Mouse (Mus musculus): ENCODE measurements at regions not wholly inside any gene's neighbourhood (a gene's known extent, or its start where the extent isn't known, plus 50 kb on each side); places are given as distances from the start of the nearest gene placed in this dataset.

GRCm38 (mm10) chr4:55288456-55288855 is 61.4 kb upstream of the Rad23b start:
- 72% methylated on average over 6 of the region's 6 CpGs for WGBS
- no peak for ATAC-seq (ENCODE audit: insufficient number of reproducible peaks, insufficient read depth, low FRiP score, low TSS enrichment)
- no peaks in the 10 kb centered on the region for H3K27me3 ChIP-seq

GRCm38 (mm10) chr4:55292277-55292676 is 57.6 kb upstream of the Rad23b start:
- Histone ChIP-seq H3K4me2 (replicated peaks) (no peak overlapping the region), H3K9ac (no peak overlapping the region), H3K4me3 (no peak overlapping the region), H3K4me1 (0 out of 2 replicates have a peak, but pooled peaks cover 8% of the 10 kb centered on the region), H3K27me3 (no peaks in the 10 kb centered on the region), H3K9me3 (no peaks in the 10 kb centered on the region), H3K36me3 (no peaks in the 10 kb centered on the region), H3K27ac (no peak overlapping the region)
- 89% methylated on average over 5 of the region's 5 CpGs for WGBS
- no peak for ATAC-seq (ENCODE audit: insufficient number of reproducible peaks, insufficient read depth, low FRiP score, low TSS enrichment)

More at GRCm38 (mm10) chr4:55288456-55288855, 61.4 kb upstream of the Rad23b start:
- no peak overlapping the region for H3K4me2 ChIP-seq (replicated peaks)
- H3K36me3 ChIP-seq, result no peaks in the 10 kb centered on the region
- H3K4me1 ChIP-seq, result 0 out of 2 replicates have a peak, but pooled peaks cover 5% of the 10 kb centered on the region
- no peak overlapping the region for H3K4me3 ChIP-seq
- H3K27ac ChIP-seq, result no peak overlapping the region
- H3K9ac ChIP-seq, result no peak overlapping the region
- H3K9me3 ChIP-seq, result no peaks in the 10 kb centered on the region

- Histone ChIP-seq H3K36me3 (no peaks in the 10 kb centered on the region), H3K4me3 (no peak overlapping the region), H3K9ac (no peak overlapping the region), H3K9me3 (no peaks in the 10 kb centered on the region), H3K27me3 (no peaks in the 10 kb centered on the region), H3K4me2 (replicated peaks) (no peak overlapping the region), H3K4me1 (0 out of 2 replicates have a peak, but pooled peaks cover 8% of the 10 kb centered on the region), H3K27ac (no peak overlapping the region)
- WGBS, result 49% methylated on average over 4 of the region's 4 CpGs
- no peak for ATAC-seq (ENCODE audit: insufficient number of reproducible peaks, insufficient read depth, low FRiP score, low TSS enrichment)
Observed at GRCm38 (mm10) chr4:55292701-55293100, 57.1 kb upstream of the Rad23b start.

GRCm38 (mm10) chr4:55293347-55294079 is 56.3 kb upstream of the Rad23b start:
- WGBS, result 24% methylated on average over 5 of the region's 5 CpGs
- H3K9ac ChIP-seq, result peak overlapping the region; percentile 42; the same call in 1 of the 2 replicates
- H3K27ac ChIP-seq, result no peak overlapping the region
- H3K27me3 ChIP-seq, result no peaks in the 10 kb centered on the region
- no peak overlapping the region for H3K4me3 ChIP-seq
- H3K4me2 ChIP-seq (replicated peaks), result peak overlapping the region; percentile 57
- 0 out of 2 replicates have a peak, but pooled peaks cover 8% of the 10 kb centered on the region for H3K4me1 ChIP-seq
- no peak for ATAC-seq (ENCODE audit: insufficient number of reproducible peaks, insufficient read depth, low FRiP score, low TSS enrichment)
- no peaks in the 10 kb centered on the region for H3K9me3 ChIP-seq
- no peaks in the 10 kb centered on the region for H3K36me3 ChIP-seq

- Histone ChIP-seq H3K36me3 (no peaks in the 10 kb centered on the region), H3K4me1 (0 out of 2 replicates have a peak, but pooled peaks cover 8% of the 10 kb centered on the region), H3K27me3 (no peaks in the 10 kb centered on the region), H3K9me3 (no peaks in the 10 kb centered on the region), H3K4me3 (peak overlapping the region; percentile 35), H3K4me2 (replicated peaks) (peak overlapping the region; percentile 57), H3K27ac (peak overlapping the region; percentile 67; the same call in 1 of the 2 replicates), H3K9ac (peak overlapping the region; percentile 42; the same call in 1 of the 2 replicates)
- ATAC-seq (ENCODE audit: insufficient number of reproducible peaks, insufficient read depth, low FRiP score, low TSS enrichment), result peak; percentile 73; the same call in 1 of the 2 replicates
- under 1% methylated on average over 14 of the region's 14 CpGs for WGBS
Observed at GRCm38 (mm10) chr4:55294255-55294687, 55.6 kb upstream of the Rad23b start.

GRCm38 (mm10) chr4:55297841-55298240 is 52.0 kb upstream of the Rad23b start:
- H3K4me3 ChIP-seq, result no peak overlapping the region
- 0 out of 2 replicates have a peak, but pooled peaks cover 6% of the 10 kb centered on the region for H3K4me1 ChIP-seq
- no peak overlapping the region for H3K9ac ChIP-seq
- H3K27ac ChIP-seq, result no peak overlapping the region
- H3K27me3 ChIP-seq, result no peaks in the 10 kb centered on the region
- H3K36me3 ChIP-seq, result no peaks in the 10 kb centered on the region
- ATAC-seq (ENCODE audit: insufficient number of reproducible peaks, insufficient read depth, low FRiP score, low TSS enrichment), result no peak
- H3K9me3 ChIP-seq, result no peaks in the 10 kb centered on the region
- no peak overlapping the region for H3K4me2 ChIP-seq (replicated peaks)
- WGBS, result 85% methylated on average over 3 of the region's 3 CpGs
